Mouse (Mus musculus) T-cell, adult 66 days (primary cell): ENCODE measurements around the gene Hist1h2af. TPM values are rescaled to one million over a fixed set of nuclear protein-coding genes. Genes with fewer than 3 reads are reported as not detected.

Experiments
- total RNA-seq, 2 experiments: library from RNA; stranded (reverse); gene quantifications; 3 replicates in 1 of 2; 4 replicates in 1 of 2; pipeline ENCODE4 v1.2.4; 2023

Hist1h2af gene
- total RNA-seq, 2 experiments from 2014 or later = 25.3 to 89.5 TPM

Other genes with a start within 250 kb of the Hist1h2af start
- gene Zfp322a, start 164.7 kb upstream of the Hist1h2af start, total RNA-seq = 10 to 100 TPM; 20.0 to 22.2 TPM
- gene Abt1, start 110.0 kb upstream of the Hist1h2af start, total RNA-seq = 10 to 100 TPM; 19.1 to 21.9 TPM
- gene Btn1a1, start 68.0 kb upstream of the Hist1h2af start, total RNA-seq = not detected
- not detected for gene Btn2a2, start 45.0 kb upstream of the Hist1h2af start, total RNA-seq
- 100 to 1,000 TPM; 263 to 347 TPM for gene Hist1h4h, start 2.9 kb upstream of the Hist1h2af start, total RNA-seq
- 10 to 100 TPM; 15.6 to 26.1 TPM for gene Hist1h3g, start 1.5 kb downstream of the Hist1h2af start, total RNA-seq
- gene Hist1h2bh, start 9.5 kb downstream of the Hist1h2af start, total RNA-seq = 10 to 100 TPM in 1 of 2 experiments, 1 to 10 TPM in 1; 7.0 to 13.4 TPM
- 10 to 100 TPM; 62.8 to 92.1 TPM for gene Hist1h3f, start 10.1 kb downstream of the Hist1h2af start, total RNA-seq
- 100 to 1,000 TPM in 1 of 2 experiments, 10 to 100 TPM in 1; 83.0 to 211 TPM for gene Hist1h4f, start 17.7 kb downstream of the Hist1h2af start, total RNA-seq
- gene Hist1h1d, start 19.4 kb downstream of the Hist1h2af start, total RNA-seq = 10 to 100 TPM in 1 of 2 experiments, 1 to 10 TPM in 1; 7.2 to 15.8 TPM
- 100 to 1,000 TPM; 113 to 162 TPM for gene Hist1h3e, start 28.5 kb downstream of the Hist1h2af start, total RNA-seq
- gene Hist1h2ae, start 37.3 kb downstream of the Hist1h2af start, total RNA-seq = 10 to 100 TPM; 10.2 to 27.9 TPM
- 100 to 1,000 TPM; 171 to 249 TPM for gene Hist1h2bg, start 37.5 kb downstream of the Hist1h2af start, total RNA-seq
- gene Hist1h2bf, start 40.3 kb downstream of the Hist1h2af start, total RNA-seq = 100 to 1,000 TPM in 1 of 2 experiments, 10 to 100 TPM in 1; 79.7 to 145 TPM
- gene Hist1h2ad, start 40.5 kb downstream of the Hist1h2af start, total RNA-seq = 1 to 10 TPM in 1 of 2 experiments, not detected in 1; 10.0 TPM
- 10 to 100 TPM in 1 of 2 experiments, 1 to 10 TPM in 1; 4.9 to 12.6 TPM for gene Hist1h3d, start 41.9 kb downstream of the Hist1h2af start, total RNA-seq
- gene Hist1h4d, start 47.7 kb downstream of the Hist1h2af start, total RNA-seq = 100 to 1,000 TPM; 122 to 174 TPM
- gene Hist1h2be, start 87.2 kb downstream of the Hist1h2af start, total RNA-seq = 10 to 100 TPM; 16.7 to 27.0 TPM
- 100 to 1,000 TPM; 103 to 169 TPM for gene Hist1h1e, start 88.7 kb downstream of the Hist1h2af start, total RNA-seq
- 10 to 100 TPM; 10.3 to 12.2 TPM for gene Hist1h2ac, start 150.0 kb downstream of the Hist1h2af start, total RNA-seq
- 10 to 100 TPM in 1 of 2 experiments, 1 to 10 TPM in 1; 8.2 to 15.2 TPM for gene Hist1h2bc, start 150.3 kb downstream of the Hist1h2af start, total RNA-seq
- gene Hist1h1t, start 161.9 kb downstream of the Hist1h2af start, total RNA-seq = not detected
- 100 to 1,000 TPM; 113 to 135 TPM for gene Hist1h4c, start 164.5 kb downstream of the Hist1h2af start, total RNA-seq
- 1 to 10 TPM; 1.4 to 2.5 TPM for gene Hfe, start 176.9 kb downstream of the Hist1h2af start, total RNA-seq
- 100 to 1,000 TPM; 569 to 655 TPM for gene Hist1h1c, start 204.9 kb downstream of the Hist1h2af start, total RNA-seq
- gene Hist1h3c, start 211.7 kb downstream of the Hist1h2af start, total RNA-seq = 10 to 100 TPM in 1 of 2 experiments, 1 to 10 TPM in 1; 9.0 to 44.3 TPM
- 10 to 100 TPM; 34.2 to 89.5 TPM for gene Hist1h2bb, start 212.8 kb downstream of the Hist1h2af start, total RNA-seq
- gene Hist1h2ab, start 217.2 kb downstream of the Hist1h2af start, total RNA-seq = 100 to 1,000 TPM in 1 of 2 experiments, 10 to 100 TPM in 1; 38.6 to 105 TPM
- 100 to 1,000 TPM in 1 of 2 experiments, 10 to 100 TPM in 1; 28.4 to 127 TPM for gene Hist1h3b, start 218.4 kb downstream of the Hist1h2af start, total RNA-seq
- 100 to 1,000 TPM in 1 of 2 experiments, 10 to 100 TPM in 1; 24.4 to 105 TPM for gene Hist1h4b, start 223.1 kb downstream of the Hist1h2af start, total RNA-seq
- 100 to 1,000 TPM in 1 of 2 experiments, 10 to 100 TPM in 1; 85.2 to 131 TPM for gene Hist1h4a, start 227.3 kb downstream of the Hist1h2af start, total RNA-seq
- gene Hist1h3a, start 228.5 kb downstream of the Hist1h2af start, total RNA-seq = 100 to 1,000 TPM; 140 to 197 TPM
- 10 to 100 TPM; 23.6 to 46.7 TPM for gene Hist1h1a, start 229.8 kb downstream of the Hist1h2af start, total RNA-seq
- not detected for gene Trim38, start 236.0 kb downstream of the Hist1h2af start, total RNA-seq